Mouse (Mus musculus) left cerebral cortex, adult 2 months (tissue): ENCODE measurements around the gene Ttc23. TPM values are rescaled to one million over a fixed set of nuclear protein-coding genes. Genes with fewer than 3 reads are reported as not detected.

Experiments used
- DNase-seq, 2 experiments: peaks; one replicate each; pipeline ENCODE4 v3.0.0; 2021 to 2022; ENCODE audit warnings: low spot score in 2 of 2, mixed read lengths in 1 of 2; ENCODE audit errors: extremely low spot score in 1 of 2
- H3K27ac ChIP-seq: fragments of 200-600 bp; 2 replicates; pipeline ENCODE4 v1.8.1; 2022
- H3K4me3 ChIP-seq: fragments of 200-600 bp; 2 replicates; pipeline ENCODE4 v1.8.1; 2022
- CTCF ChIP-seq: fragments of 200-600 bp; IDR thresholded peaks from 2 replicates; pipeline ENCODE4 v1.8.1; 2022; ENCODE audit warnings: antibody characterized with exemption, mild to moderate bottlenecking, moderate library complexity
- intact Hi-C: fragments of 180-260 bp; cut with DNase I; formaldehyde crosslinking; loops from one replicate; pipeline ENCODE4 v1.15.1; 2025
- total RNA-seq, 2 experiments: library from RNA; stranded (reverse); gene quantifications; 2 replicates each; pipeline ENCODE4 v1.2.3; 2021

Gene Ttc23
- total RNA-seq, 2 experiments from 2014 or later: 6.1 to 9.0 TPM

GRCm38 (mm10) chr7:67758858-67759628 is 111.8 kb downstream of the Ttc23 start:
- Histone ChIP-seq H3K4me3 (peak overlapping the region; percentile 65), H3K27ac (peak overlapping the region; percentile 82)
- TF ChIP-seq CTCF: no peak; the same call in 1 of the 2 replicates
- intact Hi-C loops: loop anchor here (1.0 to 10.0 kb wide), 3 partner anchors 42 to 524 kb away; no protein-coding TSS in a partner anchor
- DNase-seq: peak; percentile 76 to 78

GRCm38 (mm10) chr7:67759629-67759995 is 112.4 kb downstream of the Ttc23 start, which contains the start of gene Synm:
Synm (minus strand) TSS chr7:67759742.
- no peak; the same call in none of the 2 replicates for TF ChIP-seq CTCF
- intact Hi-C loops: loop anchor here (1.0 to 10.0 kb wide), 3 partner anchors 43 to 525 kb away; no protein-coding TSS in a partner anchor
- peak; percentile 89 to 95 for DNase-seq
- Histone ChIP-seq H3K27ac (peak within 1 kb of the TSS; percentile 82), H3K4me3 (peak within 1 kb of the TSS; percentile 65)

GRCm38 (mm10) chr7:67763625-67764024 is 116.4 kb downstream of the Ttc23 start:
- DNase-seq: no peak
- Histone ChIP-seq H3K27ac (no peak overlapping the region), H3K4me3 (no peak overlapping the region)
- intact Hi-C loops: no loop called here
- no peak for TF ChIP-seq CTCF

- TF ChIP-seq CTCF: no peak
- no peak overlapping the region for H3K27ac ChIP-seq
- intact Hi-C loops: no loop called here
- no peak overlapping the region for H3K4me3 ChIP-seq
- DNase-seq: no peak
These were observed 120.9 kb downstream of the Ttc23 start for GRCm38 (mm10) chr7:67768125-67768524.

GRCm38 (mm10) chr7:67769487-67769886 is 122.3 kb downstream of the Ttc23 start:
- intact Hi-C loops: no loop called here
- TF ChIP-seq CTCF: no peak
- Histone ChIP-seq H3K27ac (no peak overlapping the region), H3K4me3 (no peak overlapping the region)
- DNase-seq: no peak

GRCm38 (mm10) chr7:67772231-67772630 is 125.0 kb downstream of the Ttc23 start:
- intact Hi-C loops: no loop called here
- Histone ChIP-seq H3K4me3 (no peak overlapping the region), H3K27ac (no peak overlapping the region)
- no peak for DNase-seq
- TF ChIP-seq CTCF: no peak

- no peak for DNase-seq
- intact Hi-C loops: no loop called here
- Histone ChIP-seq H3K27ac (no peak overlapping the region), H3K4me3 (no peak overlapping the region)
- no peak for TF ChIP-seq CTCF
These were observed 128.4 kb downstream of the Ttc23 start for GRCm38 (mm10) chr7:67775623-67776022.

GRCm38 (mm10) chr7:67776636-67777305 is 129.6 kb downstream of the Ttc23 start:
- Histone ChIP-seq H3K4me3 (no peak overlapping the region), H3K27ac (no peak overlapping the region)
- intact Hi-C loops: no loop called here
- no peak for TF ChIP-seq CTCF
- no peak for DNase-seq

- DNase-seq: no peak
- TF ChIP-seq CTCF: no peak
- intact Hi-C loops: loop anchor here (2.0 kb wide), 2 partner anchors 163 to 569 kb away; no protein-coding TSS in a partner anchor
- Histone ChIP-seq H3K4me3 (no peak overlapping the region), H3K27ac (no peak overlapping the region)
These were observed 140.7 kb downstream of the Ttc23 start for GRCm38 (mm10) chr7:67787861-67788260.

- peak; percentile 65 to 76 for DNase-seq
- intact Hi-C loops: loop anchor here (1.0 to 2.0 kb wide), 3 partner anchors 162 to 568 kb away; no protein-coding TSS in a partner anchor
- TF ChIP-seq CTCF: peak; percentile 93
- Histone ChIP-seq H3K4me3 (no peak overlapping the region), H3K27ac (no peak overlapping the region)
These were observed 141.5 kb downstream of the Ttc23 start for GRCm38 (mm10) chr7:67788713-67789112.

GRCm38 (mm10) chr7:67791256-67791655 is 144.0 kb downstream of the Ttc23 start:
- Histone ChIP-seq H3K27ac (no peak overlapping the region), H3K4me3 (no peak overlapping the region)
- no peak for TF ChIP-seq CTCF
- intact Hi-C loops: no loop called here
- DNase-seq: no peak

GRCm38 (mm10) chr7:67793449-67793848 is 146.2 kb downstream of the Ttc23 start:
- H3K27ac ChIP-seq: no peak overlapping the region
- DNase-seq: no peak
- TF ChIP-seq CTCF: no peak
- intact Hi-C loops: no loop called here
- no peak overlapping the region for H3K4me3 ChIP-seq
